Mouse (Mus musculus) G1E (cell line): ENCODE measurements around the gene Trim63.

Experiments
- CTCF ChIP-seq: IDR thresholded peaks from 2 replicates; pipeline ENCODE4 v1.5.1; 2012; ENCODE audit warnings: low read depth, low read length, inconsistent platforms, mixed read lengths
- GATA1 ChIP-seq: IDR thresholded peaks from 2 replicates; pipeline ENCODE4 v1.6.1; 2012; ENCODE audit warnings: borderline replicate concordance, low read length, inconsistent platforms, mixed read lengths
- GATA2 ChIP-seq: IDR thresholded peaks from 2 replicates; pipeline ENCODE4 v1.6.1; 2012; ENCODE audit warnings: low read depth, low read length, inconsistent platforms, borderline replicate concordance
- POLR2AphosphoS5 ChIP-seq: IDR thresholded peaks from 2 replicates; pipeline ENCODE4 v1.6.1; 2012; ENCODE audit warnings: low read depth, low read length, inconsistent platforms; ENCODE audit not compliant: insufficient replicate concordance
- TAL1 ChIP-seq: conservative IDR thresholded peaks from 2 replicates; pipeline ENCODE4 v1.6.1; 2012; ENCODE audit warnings: low read depth, low read length, inconsistent platforms, mixed read lengths

- TF ChIP-seq CTCF (no peak), GATA2 (no peak), GATA1 (no peak), POLR2AphosphoS5 (no peak), TAL1 (no peak)
These were observed 21.7 kb upstream of the Trim63 start for GRCm38 (mm10) chr4:134293061-134293691.
